8 mouse cellular contexts compared by ENCODE assay signal in genomic region chr5:88884101-88884500, GRCm38 (mm10). TPM values are rescaled to one million over a fixed set of nuclear protein-coding genes. Genes with fewer than 3 reads are reported as not detected.
DNase-seq lines count a peak whose midpoint lies in the region; ATAC-seq and TF ChIP-seq lines count a peak whose summit lies in the region.

No protein-coding gene starts in this region.

- H3K79me2 ChIP-seq in heart, adult 2 months (replicated peaks; ENCODE audit: control insufficient read depth, insufficient read depth, low read length), result no peaks in the 10 kb centered on the region

- no peak overlapping the region for H3K27ac ChIP-seq in heart, adult 2 months
- no peak overlapping the region for H3K27ac ChIP-seq in heart, embryonic 10.5 days
- no peak overlapping the region for H3K27ac ChIP-seq in embryonic facial prominence, embryonic 11.5 days (replicated peaks; ENCODE audit: low read depth, low read length)

- ATAC-seq in embryonic facial prominence, embryonic 11.5 days (replicated peaks; ENCODE audit: insufficient number of reproducible peaks, low FRiP score, low TSS enrichment, low read depth), result no peak

- no peaks in the 10 kb centered on the region for H3K27me3 ChIP-seq in heart, adult 2 months (ENCODE audit: control insufficient read depth, insufficient read depth, low read length)
- H3K27me3 ChIP-seq in heart, embryonic 10.5 days (ENCODE audit: insufficient read depth, poor library complexity, severe bottlenecking), result peaks cover 9% of the 10 kb centered on the region; the same call in 1 of the 2 replicates
- H3K27me3 ChIP-seq in embryonic facial prominence, embryonic 11.5 days (ENCODE audit: control insufficient read depth, insufficient read depth, low read length), result no peaks in the 10 kb centered on the region

- no peak overlapping the region for H3K4me3 ChIP-seq in heart, adult 2 months
- no peak overlapping the region for H3K4me3 ChIP-seq in heart, embryonic 10.5 days
- H3K4me3 ChIP-seq in embryonic facial prominence, embryonic 11.5 days (ENCODE audit: low read depth, low read length), result no peak overlapping the region

- WGBS in heart, adult 2 months, result 23% methylated on average over 3 of the region's 3 CpGs
- WGBS in heart, embryonic 10.5 days, result 9% methylated on average over 3 of the region's 3 CpGs
- WGBS in embryonic facial prominence, embryonic 11.5 days, result 22% methylated on average over 3 of the region's 3 CpGs

- TF ChIP-seq POLR2A in heart, adult 2 months (IDR thresholded peaks at IDR 0.05; ENCODE audit: insufficient read depth, low read depth, low read length), result no peak

- no peak overlapping the region for H3K4me2 ChIP-seq in embryonic facial prominence, embryonic 11.5 days (ENCODE audit: low read depth, low read length)

- TF ChIP-seq EP300 in heart, adult 2 months (IDR thresholded peaks at IDR 0.05; ENCODE audit: insufficient read depth, low read depth, low read length), result no peak

- H3K9me3 ChIP-seq in heart, embryonic 10.5 days, result no peaks in the 10 kb centered on the region
- no peaks in the 10 kb centered on the region for H3K9me3 ChIP-seq in embryonic facial prominence, embryonic 11.5 days (replicated peaks; ENCODE audit: control insufficient read depth, low read length)

- TF ChIP-seq CTCF in heart, adult 2 months (IDR thresholded peaks at IDR 0.05), result peak; percentile 77

- no peaks in the 10 kb centered on the region for H3K36me3 ChIP-seq in heart, adult 2 months (ENCODE audit: control insufficient read depth, insufficient read depth, low read length)
- no peaks in the 10 kb centered on the region for H3K36me3 ChIP-seq in heart, embryonic 10.5 days
- H3K36me3 ChIP-seq in embryonic facial prominence, embryonic 11.5 days (replicated peaks; ENCODE audit: control insufficient read depth, insufficient read depth, low read depth, low read length), result no peaks in the 10 kb centered on the region

- peak in 1 of 2 experiments; percentile 17 for DNase-seq in heart, adult 2 months
- no peak for DNase-seq in heart, embryonic 10.5 days (ENCODE audit: low spot score)
- peak; percentile 80 for DNase-seq in 3T3-L1 (ENCODE audit: low read depth, low spot score)
- peak; percentile 61 for DNase-seq in adipocyte (ENCODE audit: low spot score)
- DNase-seq in embryonic facial prominence, embryonic 11.5 days (ENCODE audit: low spot score), result peak; percentile 67
- DNase-seq in left cerebral cortex, postnatal 25 days (ENCODE audit: low spot score in 2 of 2), result peak; percentile 27 to 60
- peak; percentile 58 for DNase-seq in right cerebral cortex, adult 18-20 months
- no peak for DNase-seq in natural killer cell, adult 2 months (ENCODE audit: low spot score in 2 of 2)

- H3K9ac ChIP-seq in heart, adult 2 months (ENCODE audit: low read depth, low read length), result no peak overlapping the region
- H3K9ac ChIP-seq in embryonic facial prominence, embryonic 11.5 days (replicated peaks; ENCODE audit: low read length), result no peak overlapping the region

- intact Hi-C loops in heart, adult 2 months (cut with DNase I), result loop anchor here (1.0 kb wide), 2 partner anchors 337 to 500 kb away; no protein-coding TSS in a partner anchor
- intact Hi-C loops in left cerebral cortex, postnatal 25 days (cut with DNase I), result loop anchor here (2.0 to 5.0 kb wide), 2 partner anchors 338 to 501 kb away; no protein-coding TSS in a partner anchor

- peaks cover 1% of the 10 kb centered on the region; the same call in 1 of the 2 replicates for H3K4me1 ChIP-seq in heart, adult 2 months (ENCODE audit: control insufficient read depth, insufficient read depth, low read length)
- H3K4me1 ChIP-seq in heart, embryonic 10.5 days, result peaks cover 13% of the 10 kb centered on the region; the same call in 1 of the 2 replicates
- no peaks in the 10 kb centered on the region for H3K4me1 ChIP-seq in embryonic facial prominence, embryonic 11.5 days (ENCODE audit: control insufficient read depth, insufficient read depth, low read length)

RNA-seq across cellular contexts. Expression of gene Slc4a4, which starts 2.5 kb away (rescaled TPM):
- 10 to 100 TPM; 19.4 to 25.5 TPM for total RNA-seq in heart, adult 2 months (2021)
- 4.9 and 9.3 TPM in 2 replicates for polyA plus RNA-seq in heart, adult 2 months (2012; rRNA removed)
- polyA plus RNA-seq in heart, embryonic 10.5 days (2016; fragmentation: Nextera tagmentation; extraction: Ambion mirVana), result 2.2 and 3.0 TPM in 2 replicates
- polyA plus RNA-seq in embryonic facial prominence, embryonic 11.5 days (2014; fragmentation: Nextera tagmentation; extraction: Ambion mirVana), result 1.5 and 1.6 TPM in 2 replicates
- total RNA-seq in left cerebral cortex, postnatal 25 days (2021), result 100 to 1,000 TPM in 1 of 2 experiments, 10 to 100 TPM in 1; 85.9 to 133 TPM

Comparison
In these comparisons a context has a peak if more than half of its experiments do, and no peak if none do; other contexts are left out.
1. DNase-seq: peak in 3T3-L1 (single experiment), adipocyte (single experiment), embryonic facial prominence, embryonic 11.5 days (single experiment), left cerebral cortex, postnatal 25 days (2 of 2) and right cerebral cortex, adult 18-20 months (single experiment); none in heart, embryonic 10.5 days (single experiment) and natural killer cell, adult 2 months (0 of 2).